Mouse (Mus musculus) frontal cortex, adult (tissue): Measurements from ENCODE around the gene Atg16l1.
"Not testable (repeated sequence)": the region's sequence is repeated elsewhere in the genome, so short reads cannot be mapped to it uniquely, and the experiment has no call there.

Experiments used
- ATAC-seq: cut with Nextera tagmentation; 2 replicates; pipeline ENCODE4 v1.9.2; 2017; ENCODE audit warnings: mild to moderate bottlenecking, moderate library complexity, mixed read lengths; ENCODE audit not compliant: low TSS enrichment

Atg16l1 gene

DNA sequence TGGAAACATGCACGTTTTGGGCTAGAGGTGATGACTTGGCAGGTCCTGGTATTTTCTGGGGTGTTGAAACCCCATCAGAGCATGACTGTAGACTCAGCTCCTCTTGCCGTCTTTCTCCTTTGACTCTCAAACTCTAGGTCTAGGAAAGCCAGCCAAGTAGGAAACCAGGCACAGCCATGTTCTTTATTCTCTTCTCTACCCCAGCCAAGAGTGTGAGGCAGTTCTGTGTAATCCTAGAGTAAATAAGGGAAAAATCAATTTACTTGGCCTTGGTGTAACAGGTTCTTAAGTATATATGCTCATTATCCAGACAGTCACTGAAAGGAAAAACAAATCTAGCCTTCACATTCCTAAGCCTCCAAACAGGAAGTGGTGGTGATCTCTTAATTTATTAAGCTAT, 17.7 kb downstream of the Atg16l1 start:
- no peak for ATAC-seq

DNA sequence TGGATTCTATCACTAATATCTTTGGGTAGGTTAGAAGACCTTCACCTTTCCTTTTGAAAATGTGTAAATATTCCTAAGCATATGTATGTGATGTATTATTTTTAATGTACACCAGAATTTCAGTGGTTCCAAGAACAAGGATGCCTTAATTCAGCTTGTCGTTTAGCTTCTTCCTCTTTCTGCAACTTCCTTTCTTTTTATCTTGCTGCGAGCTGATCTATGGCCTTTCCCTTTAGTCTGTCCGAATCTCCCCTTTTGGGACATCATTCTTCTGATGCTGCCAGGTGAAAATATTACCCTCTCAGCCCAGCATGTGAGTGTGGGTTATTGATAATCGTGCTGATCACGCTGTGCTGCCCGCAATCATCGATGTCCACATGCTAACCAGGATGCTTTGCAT, 19.2 kb downstream of the Atg16l1 start:
- no peak for ATAC-seq

DNA sequence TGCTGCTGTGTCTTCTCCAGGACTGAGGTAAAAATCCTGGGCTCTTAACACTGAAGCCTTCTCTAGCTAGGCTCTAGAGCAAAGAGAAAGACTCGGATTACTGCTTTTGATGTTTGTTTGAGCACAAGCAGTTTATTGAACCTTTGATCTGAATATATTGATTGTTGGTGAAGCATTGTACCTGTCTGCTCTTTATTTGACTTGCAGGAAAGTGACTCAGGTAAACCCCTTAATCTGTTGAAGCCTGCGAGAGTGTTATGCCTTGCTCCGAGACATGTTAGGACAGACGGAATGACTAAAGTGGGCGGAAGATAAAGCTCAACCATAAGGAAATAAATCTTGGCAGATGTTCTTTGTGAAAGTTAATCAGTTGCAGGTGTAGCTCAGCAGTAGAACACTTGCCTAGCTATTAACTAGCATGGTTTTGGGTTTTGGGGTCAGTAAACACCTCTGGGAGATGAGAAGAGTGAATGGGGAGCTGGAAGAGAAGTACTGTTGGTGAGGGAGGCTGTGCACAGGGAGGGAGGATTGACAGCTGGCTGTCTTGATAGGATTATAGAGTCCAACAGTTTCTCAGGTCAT, 23.6 kb downstream of the Atg16l1 start:
- no peak for ATAC-seq

DNA sequence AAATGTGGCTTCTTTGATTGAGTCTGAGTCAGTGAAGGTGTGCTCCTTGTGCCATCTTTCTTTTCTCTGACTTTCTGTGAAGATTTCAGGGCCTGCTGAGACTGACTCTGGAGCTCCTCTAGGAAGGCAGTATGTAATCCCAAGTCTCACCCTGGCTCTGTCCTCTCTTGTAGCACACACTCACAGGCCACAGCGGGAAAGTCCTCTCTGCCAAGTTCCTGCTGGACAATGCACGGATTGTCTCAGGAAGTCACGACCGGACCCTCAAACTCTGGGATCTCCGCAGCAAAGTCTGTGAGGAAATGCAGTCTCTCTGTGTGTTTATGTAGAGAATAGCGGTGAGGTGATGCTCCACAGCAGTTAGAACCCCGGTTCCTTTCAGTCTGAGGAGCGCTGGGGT, 30.0 kb downstream of the Atg16l1 start:
- peak; percentile 14; the same call in 1 of the 2 replicates for ATAC-seq

DNA sequence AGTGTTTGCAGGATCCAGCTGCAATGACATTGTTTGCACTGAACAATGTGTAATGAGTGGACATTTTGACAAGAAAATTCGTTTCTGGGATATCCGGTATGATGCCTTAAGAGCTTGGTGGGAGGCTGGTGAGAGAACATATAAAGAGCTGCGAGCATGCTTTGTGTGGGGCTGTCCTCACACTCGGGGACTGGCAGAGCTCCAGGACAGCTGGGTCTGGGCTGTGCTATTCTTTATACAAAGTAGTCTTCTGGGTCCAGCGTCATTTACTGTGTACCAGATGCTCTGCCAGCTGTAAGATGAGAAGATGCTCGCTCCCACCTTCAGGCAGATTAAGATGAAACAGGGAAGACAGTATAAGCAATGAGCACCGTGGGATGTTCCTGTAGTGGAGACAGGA, 30.6 kb downstream of the Atg16l1 start:
- peak; percentile 69 for ATAC-seq

DNA sequence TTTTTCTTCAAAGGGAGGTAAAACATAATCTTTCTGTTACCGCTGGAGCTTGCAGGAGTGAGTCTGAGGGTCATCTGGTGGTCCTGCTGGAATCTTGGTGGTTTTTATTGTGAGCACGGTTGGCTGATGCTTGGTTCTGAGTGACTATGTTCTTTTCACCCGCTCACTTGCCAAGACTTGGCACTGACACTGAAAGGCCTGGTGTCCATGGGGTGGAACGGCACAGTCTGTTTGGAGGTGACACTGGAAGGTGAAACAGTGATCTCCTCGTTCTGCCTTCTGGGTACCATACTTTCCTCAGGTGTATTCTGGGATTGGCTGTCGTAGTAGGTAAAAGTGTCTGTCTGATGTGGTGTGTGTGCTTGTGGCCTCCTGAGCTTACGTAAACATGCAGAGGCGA, 34.0 kb downstream of the Atg16l1 start:
- ATAC-seq = no peak

DNA sequence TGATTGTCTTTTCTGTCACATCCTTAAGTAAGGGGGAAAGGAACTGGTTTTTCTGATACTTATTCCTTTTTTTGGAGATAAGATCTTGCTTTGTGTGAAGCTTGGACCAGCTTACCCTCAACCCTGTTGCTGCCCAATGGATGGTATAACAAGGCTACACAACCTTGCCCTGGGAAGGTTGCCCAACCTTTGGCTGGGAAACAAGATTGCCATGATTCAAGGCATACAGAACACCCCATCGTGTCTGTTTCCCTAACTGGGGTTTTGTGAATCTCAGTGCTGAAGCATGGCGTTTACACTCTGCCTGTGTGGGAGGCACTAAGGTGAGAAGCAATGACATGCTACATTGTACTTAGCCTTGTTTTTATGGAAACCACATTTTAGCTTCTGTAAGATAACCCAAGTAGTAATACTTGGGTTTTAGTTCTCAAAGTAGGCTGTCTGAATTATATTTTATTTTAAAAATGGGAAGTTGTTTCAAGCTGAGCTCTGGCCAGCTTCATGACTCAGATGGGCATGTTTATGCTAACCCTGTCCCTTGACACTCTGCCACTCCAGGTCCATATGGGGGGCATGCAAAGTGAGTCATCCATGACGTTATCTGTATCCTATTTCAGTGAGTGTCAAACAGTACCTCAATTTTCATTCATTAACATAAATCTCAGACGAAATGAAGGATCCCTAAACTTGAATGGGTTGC, 36.9 kb downstream of the Atg16l1 start:
- ATAC-seq = peak; percentile 18; the same call in 1 of the 2 replicates

DNA sequence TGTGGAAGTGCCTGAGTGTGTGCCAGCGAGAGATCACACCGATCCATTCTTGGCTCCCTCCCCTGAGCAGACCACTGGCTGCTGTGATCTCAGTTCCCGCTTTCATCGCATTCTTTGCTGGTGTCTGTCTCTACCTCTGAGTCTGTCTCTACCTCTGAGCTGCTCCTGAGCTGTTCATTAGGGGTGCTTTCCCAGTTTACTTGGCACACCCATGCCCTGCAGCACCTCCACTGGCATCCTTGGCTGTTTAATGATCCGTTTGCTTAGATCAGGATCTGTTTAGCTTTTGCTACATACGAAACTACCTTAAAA, 37.4 kb downstream of the Atg16l1 start:
- ATAC-seq = peak; percentile 20; the same call in 1 of the 2 replicates

DNA sequence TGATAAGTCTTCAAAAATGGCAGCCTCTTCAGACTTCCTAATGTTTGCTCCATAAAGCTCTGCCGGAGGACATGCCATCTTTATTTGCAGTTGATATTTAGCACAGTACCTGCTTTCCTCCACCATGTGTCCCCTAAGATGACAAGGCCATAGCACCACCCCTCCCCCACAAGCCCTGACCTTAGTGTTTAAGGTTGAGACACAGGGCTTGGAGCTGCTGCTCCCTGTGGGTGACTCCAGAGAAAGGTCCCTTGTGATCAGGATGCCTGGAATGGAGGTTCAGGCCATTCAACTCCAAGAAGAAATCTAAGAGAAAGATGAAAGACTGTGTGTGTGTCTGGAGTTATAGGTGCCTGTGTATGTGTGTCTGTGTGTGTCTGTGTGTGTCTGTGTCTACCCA, 42.0 kb downstream of the Atg16l1 start:
- no peak for ATAC-seq

DNA sequence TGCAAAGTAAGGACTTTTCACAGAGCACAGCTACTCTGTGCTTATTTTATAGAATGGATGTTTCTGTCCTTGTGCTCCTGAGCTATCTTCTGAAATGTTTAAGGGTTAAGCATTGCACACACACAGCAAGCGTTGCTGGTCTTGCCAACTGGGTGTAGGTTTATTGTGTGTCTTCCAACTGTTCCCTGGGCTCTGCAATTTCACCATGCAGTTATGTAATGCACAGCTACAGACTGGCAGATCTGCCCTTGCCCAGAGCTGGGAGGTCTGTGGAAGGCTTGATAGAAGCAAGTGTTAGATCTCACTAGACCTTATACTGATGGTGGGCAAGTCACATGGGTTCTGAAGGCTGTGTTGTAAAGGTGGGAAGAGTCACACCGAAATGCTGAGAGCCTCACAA, 42.6 kb downstream of the Atg16l1 start:
- ATAC-seq = peak; percentile 77

DNA sequence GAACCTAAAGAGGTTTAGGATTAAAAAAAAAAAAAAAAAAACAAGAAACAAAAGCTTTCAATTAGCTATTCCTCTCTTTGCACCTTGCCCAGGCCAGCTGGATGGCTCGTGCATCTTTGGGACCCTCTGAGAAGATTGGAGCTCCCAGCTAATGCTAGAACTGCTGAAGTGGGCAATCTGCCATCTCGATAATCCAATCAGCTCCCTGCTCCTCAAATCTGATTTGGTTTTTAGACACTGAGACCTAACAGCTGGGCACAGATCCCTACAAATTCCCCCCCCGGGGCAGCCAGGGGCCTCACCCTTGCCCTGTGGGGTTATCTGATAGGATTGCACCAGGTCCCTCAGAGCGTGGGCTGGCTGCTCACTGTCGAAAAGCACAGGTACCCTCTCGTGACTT, 47.9 kb downstream of the Atg16l1 start, which contains the start of gene Sag:
Sag (plus strand) TSS at position 105 of the 400 bp plus-strand sequence.
- no peak for ATAC-seq

DNA sequence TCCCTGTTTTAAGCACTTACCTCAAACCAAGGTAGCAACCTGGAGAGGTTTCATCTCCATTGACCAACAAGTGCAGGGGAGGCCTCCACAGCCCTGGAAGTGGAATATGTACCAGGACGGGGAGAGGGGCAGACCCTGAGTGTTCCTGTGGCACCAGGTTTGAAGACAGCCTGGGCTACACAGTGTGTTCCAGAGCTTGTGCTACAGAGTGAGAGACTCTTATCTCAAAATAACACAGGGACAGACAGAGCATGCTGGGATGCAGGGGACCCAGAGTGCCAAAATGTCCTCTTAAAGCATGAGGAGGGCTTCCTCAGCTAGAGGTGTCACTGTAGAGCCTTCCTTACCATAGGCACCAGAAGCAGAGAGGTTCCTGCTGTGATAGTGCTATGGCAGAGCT, 52.1 kb downstream of the Atg16l1 start:
- no peak for ATAC-seq

DNA sequence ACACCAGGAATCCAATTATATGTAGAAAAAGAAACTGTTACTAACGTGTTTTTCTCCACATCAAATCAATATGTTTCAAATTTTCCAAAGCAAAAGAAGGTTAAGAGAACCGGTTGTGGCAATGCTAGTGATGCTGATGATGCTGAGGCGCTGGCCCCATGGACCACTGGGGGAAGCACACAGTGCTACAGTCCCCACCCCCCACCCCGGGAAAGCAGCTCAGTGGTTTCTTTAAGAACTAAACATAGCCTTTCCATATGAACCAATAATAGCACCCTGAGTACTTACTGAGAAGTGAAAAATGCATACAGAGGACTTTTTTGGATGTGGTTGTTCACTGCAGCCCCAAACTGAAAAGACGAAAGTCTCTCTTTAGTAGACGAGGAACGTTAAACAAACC, 55.7 kb downstream of the Atg16l1 start:
- peak; percentile 59 for ATAC-seq

DNA sequence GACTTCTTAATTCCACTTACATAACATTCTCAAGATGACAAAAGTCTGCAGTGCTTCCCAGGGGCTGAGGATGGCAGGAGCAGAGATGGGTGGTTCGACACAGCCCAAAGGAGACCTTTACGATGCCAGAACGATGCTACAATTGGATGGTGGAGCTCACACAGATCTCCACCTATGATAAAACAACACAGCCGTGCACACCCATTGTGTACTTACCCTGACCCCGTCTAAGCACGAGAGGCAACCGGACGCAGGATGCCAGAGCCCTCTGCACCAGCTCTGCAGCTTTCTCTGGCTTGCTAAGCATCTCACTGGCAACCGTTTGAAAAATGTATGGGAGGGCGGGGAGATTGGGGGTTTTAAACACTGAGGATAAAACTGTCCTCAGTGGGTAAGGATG, 56.4 kb downstream of the Atg16l1 start:
- ATAC-seq = no peak

DNA sequence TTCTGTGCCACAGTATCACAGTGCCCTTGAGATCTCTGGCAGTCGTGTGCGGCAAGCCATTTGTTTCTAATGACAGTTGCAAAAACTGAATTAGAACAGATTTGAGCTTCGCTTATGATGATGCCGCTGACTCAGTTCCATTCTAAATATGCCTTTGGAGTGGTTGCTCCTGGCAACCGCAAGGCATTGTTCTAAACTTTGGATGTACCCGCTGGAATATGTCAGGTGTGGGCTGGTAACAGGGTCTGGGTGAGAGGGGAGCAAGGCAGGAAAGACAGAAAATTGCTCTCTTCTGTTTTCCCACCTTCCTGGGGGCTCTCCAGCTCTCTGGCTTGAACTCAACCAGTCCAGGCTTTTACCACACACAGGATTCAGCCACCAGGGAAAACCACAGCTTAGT, 57.5 kb downstream of the Atg16l1 start:
- peak; percentile 73 for ATAC-seq

DNA sequence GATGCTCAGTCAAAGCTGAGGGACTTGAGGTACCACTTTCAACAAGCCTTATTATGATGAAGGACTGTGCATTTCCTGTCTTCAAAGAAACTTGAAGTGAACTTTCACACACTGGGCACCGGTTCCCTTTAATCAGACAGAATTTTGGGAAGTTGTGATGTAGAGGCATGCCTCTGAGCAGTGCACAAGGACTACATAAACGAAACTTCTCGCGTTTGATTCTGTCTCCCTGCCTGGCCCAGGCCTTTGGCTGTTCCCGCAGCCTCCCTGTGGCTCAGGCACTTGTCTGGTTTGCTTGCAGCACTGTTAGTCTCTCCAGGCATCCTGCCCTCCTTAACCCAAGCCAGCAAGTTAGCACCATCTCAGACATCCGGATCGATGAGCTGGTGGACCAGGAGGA, 58.0 kb downstream of the Atg16l1 start:
- peak; percentile 4; the same call in 1 of the 2 replicates for ATAC-seq

DNA sequence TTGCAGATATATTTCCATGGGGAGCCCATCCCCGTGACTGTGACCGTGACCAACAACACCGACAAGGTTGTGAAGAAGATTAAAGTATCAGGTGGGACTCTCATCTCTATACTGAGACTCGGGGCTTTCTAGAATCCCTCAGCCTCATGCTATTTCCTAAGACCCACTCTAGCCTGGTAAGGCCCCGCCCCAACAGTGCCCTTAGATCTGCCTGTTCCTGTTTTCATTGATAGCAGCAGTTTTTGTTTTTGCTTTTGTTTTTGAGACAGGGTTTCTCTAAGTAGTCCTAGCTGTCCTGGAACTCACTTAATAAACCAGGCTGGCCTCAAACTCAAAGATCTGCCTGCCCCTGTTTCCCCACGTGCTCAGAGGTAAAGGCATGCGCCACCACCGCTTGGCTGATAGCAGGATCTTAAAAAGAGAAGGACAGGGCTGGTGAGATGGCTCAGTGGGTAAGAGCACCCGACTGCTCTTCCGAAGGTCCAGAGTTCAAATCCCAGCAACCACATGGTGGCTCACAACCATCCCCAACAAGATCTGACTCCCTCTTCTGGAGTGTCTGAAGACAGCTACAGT, 68.8 kb downstream of the Atg16l1 start:
- ATAC-seq = no peak

DNA sequence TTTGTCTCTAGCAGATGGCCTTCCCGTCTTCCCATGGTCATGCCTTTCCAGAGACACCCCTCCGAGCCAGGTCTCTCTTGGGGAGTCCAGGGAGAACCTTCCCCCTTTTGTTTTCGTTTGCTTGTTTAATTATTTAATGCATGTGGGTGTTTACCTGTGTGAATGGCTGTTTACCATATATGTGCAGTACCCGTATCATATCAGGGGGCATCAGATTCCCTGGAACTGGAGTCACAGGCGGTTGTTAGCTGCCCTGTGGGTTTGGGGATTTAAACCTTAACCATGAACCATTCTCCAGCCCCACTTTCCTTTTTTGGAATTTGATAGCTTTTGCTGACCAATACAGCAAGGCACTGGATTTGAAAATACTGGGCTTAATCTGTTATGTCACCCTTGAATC, 69.6 kb downstream of the Atg16l1 start:
- no peak for ATAC-seq

DNA sequence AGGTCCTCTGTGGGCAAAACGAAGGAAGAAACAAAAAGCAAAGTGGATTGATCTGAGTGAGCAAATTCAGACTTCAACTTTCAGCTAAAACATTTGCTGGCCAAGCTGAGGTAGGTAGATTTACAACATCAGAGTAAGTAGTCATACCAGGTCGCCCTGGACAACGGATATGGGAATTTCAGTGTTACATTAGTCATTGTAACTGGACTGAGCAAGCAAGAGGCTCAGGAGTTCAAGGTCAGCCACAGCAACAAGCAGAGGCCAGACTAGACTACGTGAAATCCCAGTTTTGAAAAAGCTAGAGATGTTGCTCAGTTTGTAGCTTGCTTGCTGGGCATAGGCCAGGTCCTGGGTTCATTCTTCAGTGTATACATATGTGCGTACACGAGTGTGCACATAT, 70.3 kb downstream of the Atg16l1 start:
- ATAC-seq = no peak

DNA sequence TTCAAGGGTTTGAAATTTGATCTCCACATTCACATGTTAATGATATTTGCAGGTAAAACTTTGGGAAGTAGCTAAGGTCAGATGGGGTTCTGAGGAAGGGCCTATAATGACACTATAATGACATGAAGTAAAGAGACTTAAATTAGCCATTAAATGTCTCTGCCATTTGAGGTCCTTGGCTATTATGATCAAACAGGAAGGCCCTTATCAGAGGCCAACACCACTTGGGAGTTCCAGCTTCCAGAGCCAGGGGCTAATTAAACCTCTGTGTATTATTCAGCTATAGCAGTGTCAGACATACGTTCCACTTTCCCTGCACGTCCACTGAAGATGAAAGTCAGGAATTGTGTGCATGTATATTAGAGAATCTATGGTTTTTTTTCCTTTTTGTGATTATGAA, 70.8 kb downstream of the Atg16l1 start:
- ATAC-seq = no peak

DNA sequence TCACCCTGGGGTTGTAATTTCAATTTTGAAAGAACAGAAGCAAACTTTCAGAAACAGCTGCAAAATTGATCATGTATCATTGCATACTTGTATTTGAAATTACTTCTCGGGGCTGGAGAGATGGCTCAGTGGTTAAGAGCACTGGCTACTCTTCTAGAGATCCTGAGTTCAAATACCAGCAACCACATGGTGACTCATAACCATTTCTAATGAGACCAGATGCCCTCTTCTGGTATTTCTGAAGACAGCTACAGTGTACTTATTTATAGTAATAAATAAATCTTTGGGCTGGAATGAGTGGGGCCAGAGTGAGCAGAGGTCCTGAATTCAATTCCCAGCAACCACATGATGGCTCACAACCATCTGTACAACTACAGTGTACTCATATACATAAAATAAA, 71.8 kb downstream of the Atg16l1 start:
- ATAC-seq = not testable (repeated sequence)

DNA sequence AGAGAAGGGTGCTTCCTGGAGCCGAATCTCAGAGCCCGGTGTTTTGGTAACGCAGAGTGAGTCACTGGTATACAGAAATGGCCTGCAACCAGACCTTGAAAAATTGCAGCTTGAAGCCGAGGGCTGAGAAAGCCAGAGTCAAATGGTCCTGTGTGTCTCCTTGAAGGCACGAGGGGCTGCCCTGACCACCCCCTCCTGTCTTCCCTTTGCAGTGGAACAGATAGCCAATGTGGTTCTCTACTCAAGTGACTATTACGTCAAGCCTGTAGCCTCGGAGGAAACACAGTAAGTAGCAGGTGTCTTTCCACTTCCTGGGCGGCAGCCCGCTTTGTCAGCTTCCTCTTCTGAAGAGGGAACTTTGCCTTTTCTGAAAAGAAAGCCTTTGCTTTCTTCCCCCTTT, 72.5 kb downstream of the Atg16l1 start:
- ATAC-seq = peak; percentile 38; the same call in 1 of the 2 replicates

DNA sequence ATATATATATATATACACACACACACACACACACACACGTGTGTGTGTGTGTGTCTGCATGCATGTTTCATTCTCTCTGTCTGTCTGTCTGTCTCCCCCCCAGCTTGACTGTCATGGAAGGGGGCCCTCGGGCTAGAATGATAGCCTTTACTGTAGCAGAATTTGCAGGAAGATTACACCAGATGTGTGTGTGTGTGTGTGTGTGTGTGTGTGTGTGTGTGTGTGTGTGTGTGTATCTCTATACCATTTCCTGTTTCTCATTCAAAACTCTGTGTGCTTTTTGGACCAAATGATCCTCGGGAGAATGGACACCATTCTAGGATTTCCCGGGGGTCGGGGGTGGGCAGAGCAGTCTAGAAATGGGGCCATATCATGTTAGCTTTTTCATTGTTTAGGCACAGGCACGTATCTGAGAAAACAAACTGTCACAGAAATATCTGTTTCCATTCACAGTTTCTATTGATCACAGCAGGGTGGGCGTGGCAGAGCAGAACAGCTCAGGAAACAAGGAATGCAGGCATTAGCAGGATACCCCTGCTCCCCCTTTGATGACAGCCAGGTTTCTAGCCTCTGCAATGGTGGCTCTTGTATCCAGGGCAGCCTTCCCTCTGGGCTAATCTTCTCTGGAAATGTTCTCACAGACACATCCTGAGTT, 73.4 kb downstream of the Atg16l1 start:
- ATAC-seq = no peak
